Mouse (Mus musculus) olfactory bulb, adult 2 months (tissue): Measurements from ENCODE around the gene Map2k3.

ENCODE experiments used
- CTCF ChIP-seq: fragments of 200-500 bp; IDR thresholded peaks from 2 replicates; pipeline ENCODE4 v1.5.1; 2012; ENCODE audit warnings: low read depth, mild to moderate bottlenecking, low read length, moderate library complexity; ENCODE audit not compliant: insufficient read depth
- POLR2A ChIP-seq: fragments of 200-500 bp; IDR thresholded peaks from 2 replicates; pipeline ENCODE4 v1.6.1; 2012; ENCODE audit warnings: mild to moderate bottlenecking, low read depth, low read length, moderate library complexity; ENCODE audit not compliant: insufficient read depth

DNA sequence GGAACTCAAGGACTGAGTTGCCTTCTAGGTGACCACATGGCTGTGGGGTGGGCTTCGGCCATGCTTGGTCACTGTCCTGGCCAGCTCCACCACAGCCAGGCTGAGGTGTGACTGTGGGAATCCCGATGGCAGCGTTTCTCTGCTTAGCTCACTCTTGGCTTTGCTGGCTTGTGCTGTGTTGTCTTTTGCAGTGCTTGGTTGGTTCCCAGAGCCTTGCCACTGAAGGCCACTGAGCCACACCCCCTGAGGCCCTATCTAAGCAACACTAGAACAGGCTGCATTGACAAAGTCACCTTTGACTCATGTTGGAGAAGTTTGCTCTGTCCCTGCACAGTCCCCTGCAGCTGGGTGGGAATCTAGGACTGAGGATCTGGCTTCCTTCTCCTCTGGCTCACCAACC lies 45.3 kb downstream of the Map2k3 start:
- TF ChIP-seq CTCF, result no peak
- no peak for TF ChIP-seq POLR2A
